Comparison of ENCODE assay signal across 8 mouse cellular contexts in the genomic region with DNA sequence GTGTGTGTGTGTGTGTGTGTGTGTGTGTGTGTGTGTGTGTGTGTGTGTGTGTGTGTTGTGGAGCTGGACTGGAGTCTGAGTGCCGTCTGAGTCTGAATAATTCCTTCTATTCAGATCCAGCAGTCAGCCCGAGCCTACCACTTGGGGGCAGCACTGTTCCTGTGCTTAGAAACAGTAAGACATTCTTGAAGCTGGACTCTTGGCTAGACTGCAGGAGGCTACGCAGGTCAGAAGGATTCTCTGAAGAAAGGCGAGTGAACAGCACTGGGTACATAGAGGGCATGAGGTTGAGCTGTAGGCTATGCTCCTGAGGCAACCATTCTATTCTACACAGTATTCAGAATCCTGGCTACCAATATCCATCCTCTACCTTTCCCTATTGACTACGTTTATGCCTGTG.
DNase-seq lines count a peak whose midpoint lies in the region; ATAC-seq and TF ChIP-seq lines count a peak whose summit lies in the region.
"Had no signal": no experiment of that assay in that cellular context is flagged by ENCODE, and none has a peak within 500 bp of the region (broad histone marks: within the 10 kb centered on the region; RNA-seq: fewer than 3 reads in every experiment).

No protein-coding gene starts in this region.

- ATAC-seq in cerebellum, adult (ENCODE audit: insufficient number of reproducible peaks, low FRiP score, low TSS enrichment): peak; percentile 65
- 0 out of 2 replicates have a peak, but pooled peaks have one; percentile 43 for ATAC-seq in forebrain, embryonic 16.5 days
- 0 out of 2 replicates have a peak, but pooled peaks have one; percentile 35 for ATAC-seq in hindbrain, embryonic 16.5 days

- H3K9me3 ChIP-seq in forebrain, embryonic 16.5 days (ENCODE audit: control insufficient read depth, low read length): no peaks in the 10 kb centered on the region
- no peaks in the 10 kb centered on the region for H3K9me3 ChIP-seq in hindbrain, embryonic 16.5 days (ENCODE audit: control insufficient read depth, low read length)
- H3K9me3 ChIP-seq in midbrain, embryonic 10.5 days (replicated peaks): no peaks in the 10 kb centered on the region
- H3K9me3 ChIP-seq: lung, embryonic 15.5 days had no signal

- H3K36me3 ChIP-seq in forebrain, embryonic 16.5 days (ENCODE audit: control insufficient read depth, insufficient read depth): no peaks in the 10 kb centered on the region
- no peaks in the 10 kb centered on the region for H3K36me3 ChIP-seq in hindbrain, embryonic 16.5 days (ENCODE audit: control insufficient read depth, insufficient read depth, low read length)
- no peaks in the 10 kb centered on the region for H3K36me3 ChIP-seq in midbrain, embryonic 10.5 days
- no peaks in the 10 kb centered on the region for H3K36me3 ChIP-seq in spleen, adult 2 months (ENCODE audit: control insufficient read depth, insufficient read depth, low read length)
- H3K36me3 ChIP-seq: lung, embryonic 15.5 days had no signal

- no peak overlapping the region for H3K4me2 ChIP-seq in forebrain, embryonic 16.5 days (ENCODE audit: low read length)
- H3K4me2 ChIP-seq in hindbrain, embryonic 16.5 days (ENCODE audit: low read length): no peak overlapping the region
- H3K4me2 ChIP-seq: lung, embryonic 15.5 days had no signal

- no peaks in the 10 kb centered on the region; the same call in 1 of the 2 replicates for H3K4me1 ChIP-seq in forebrain, embryonic 16.5 days (replicated peaks; ENCODE audit: control insufficient read depth, insufficient read depth, low read length)
- H3K4me1 ChIP-seq in hindbrain, embryonic 16.5 days (ENCODE audit: control insufficient read depth, insufficient read depth, low read depth, low read length): no peaks in the 10 kb centered on the region
- peaks cover 11% of the 10 kb centered on the region for H3K4me1 ChIP-seq in midbrain, embryonic 10.5 days
- H3K4me1 ChIP-seq in spleen, adult 2 months (ENCODE audit: control insufficient read depth, insufficient read depth, insufficient read length): no peaks in the 10 kb centered on the region; the same call in 1 of the 2 replicates
- H3K4me1 ChIP-seq: lung, embryonic 15.5 days had no signal

- H3K9ac ChIP-seq in forebrain, embryonic 16.5 days (replicated peaks; ENCODE audit: low read depth, low read length): no peak overlapping the region
- no peak overlapping the region for H3K9ac ChIP-seq in hindbrain, embryonic 16.5 days (ENCODE audit: low read depth, low read length)
- H3K9ac ChIP-seq: lung, embryonic 15.5 days had no signal

- DNase-seq in NIH3T3 (ENCODE audit: low read depth): peak; percentile 85
- peak; percentile 80 for DNase-seq in left cerebral cortex, adult 11 months (ENCODE audit: low spot score)
- peak; percentile 74 for DNase-seq in midbrain, embryonic 10.5 days (ENCODE audit: low spot score)
- peak in 1 of 2 experiments; percentile 30 for DNase-seq in spleen, adult 2 months (ENCODE audit: low read depth in 1 of 2, low spot score in 2 of 2)

- 29% methylated on average over 5 of the region's 5 CpGs for WGBS in forebrain, embryonic 16.5 days
- WGBS in hindbrain, embryonic 16.5 days: 37% methylated on average over 5 of the region's 5 CpGs
- 34% methylated on average over 5 of the region's 5 CpGs for WGBS in midbrain, embryonic 10.5 days
- WGBS in spleen, adult 2 months: 33% methylated on average over 5 of the region's 5 CpGs

- no peak overlapping the region for H3K27ac ChIP-seq in forebrain, embryonic 16.5 days (ENCODE audit: low read length)
- H3K27ac ChIP-seq in hindbrain, embryonic 16.5 days (ENCODE audit: low read depth, low read length): no peak overlapping the region
- no peak overlapping the region for H3K27ac ChIP-seq in midbrain, embryonic 10.5 days (replicated peaks)
- H3K27ac ChIP-seq in spleen, adult 2 months (ENCODE audit: insufficient read depth, low read length): no peak overlapping the region
- H3K27ac ChIP-seq: lung, embryonic 15.5 days had no signal

- H3K4me3 ChIP-seq in forebrain, embryonic 16.5 days (replicated peaks; ENCODE audit: low read length): no peak overlapping the region
- no peak overlapping the region for H3K4me3 ChIP-seq in hindbrain, embryonic 16.5 days (ENCODE audit: low read length)
- no peak overlapping the region for H3K4me3 ChIP-seq in midbrain, embryonic 10.5 days
- H3K4me3 ChIP-seq in spleen, adult 2 months (ENCODE audit: extremely low read depth, insufficient read depth, insufficient read length): no peak overlapping the region
- H3K4me3 ChIP-seq: lung, embryonic 15.5 days had no signal

- peak; percentile 31; the same call in 1 of the 2 replicates for TF ChIP-seq CTCF in spleen, adult 2 months (IDR thresholded peaks at IDR 0.05; ENCODE audit: extremely low read depth, insufficient read depth, insufficient read length, insufficient replicate concordance)

- TF ChIP-seq POLR2A in spleen, adult 2 months (IDR thresholded peaks at IDR 0.05; ENCODE audit: low read depth, low read length): no peak

- no peaks in the 10 kb centered on the region for H3K27me3 ChIP-seq in forebrain, embryonic 16.5 days (replicated peaks; ENCODE audit: control insufficient read depth, insufficient read depth, low read length)
- no peaks in the 10 kb centered on the region for H3K27me3 ChIP-seq in hindbrain, embryonic 16.5 days (replicated peaks; ENCODE audit: control insufficient read depth, insufficient read depth, low read length)
- H3K27me3 ChIP-seq in midbrain, embryonic 10.5 days (ENCODE audit: low read depth, poor library complexity, severe bottlenecking): no peaks in the 10 kb centered on the region
- no peaks in the 10 kb centered on the region for H3K27me3 ChIP-seq in spleen, adult 2 months (ENCODE audit: control insufficient read depth, insufficient read depth, low read length)
- H3K27me3 ChIP-seq: lung, embryonic 15.5 days had no signal
